Mouse (Mus musculus) MEL (cell line): Measurements from ENCODE around the gene Gm49322. TPM values are rescaled to one million over a fixed set of nuclear protein-coding genes. Genes with fewer than 3 reads are reported as not detected.

Experiments used
- DNase-seq: peaks from one replicate; pipeline ENCODE4 v3.0.0; 2011; ENCODE audit warnings: low read depth, low spot score
- H3K27ac ChIP-seq: 2 replicates; pipeline ENCODE4 v1.5.1; 2012; ENCODE audit warnings: low read depth, mild to moderate bottlenecking, control low read depth, low read length, moderate library complexity; ENCODE audit not compliant: control insufficient read depth
- H3K27me3 ChIP-seq, 2 experiments: fragments of 150-350 bp in 1 of 2; sonication (generic) in 1 of 2; 2 replicates each; pipeline ENCODE4 v1.6.1; 2012; ENCODE audit warnings: low read length in 2 of 2, mild to moderate bottlenecking in 2 of 2, improper control_type of control experiment in 1 of 2, moderate library complexity in 1 of 2; ENCODE audit not compliant: insufficient read depth in 2 of 2, control insufficient read depth in 1 of 2
- H3K36me3 ChIP-seq, 2 experiments: 2 replicates each; pipeline ENCODE4 v1.6.1; 2012 to 2014; ENCODE audit warnings: low read length in 2 of 2, improper control_type of control experiment in 1 of 2, inconsistent platforms in 1 of 2, mild to moderate bottlenecking in 1 of 2; ENCODE audit not compliant: insufficient read depth in 2 of 2, control insufficient read depth in 1 of 2
- H3K4me1 ChIP-seq, 2 experiments: fragments of 150-350 bp in 1 of 2; sonication (generic) in 1 of 2; 2 replicates each; pipeline ENCODE4 v1.6.1; 2012; ENCODE audit warnings: low read length in 2 of 2, improper control_type of control experiment in 1 of 2, mild to moderate bottlenecking in 1 of 2; ENCODE audit not compliant: insufficient read depth in 2 of 2, control insufficient read depth in 1 of 2
- H3K4me3 ChIP-seq, 2 experiments: fragments of 150-350 bp in 1 of 2; sonication (generic) in 1 of 2; 2 replicates each; pipeline ENCODE4 v1.5.1; 2012; ENCODE audit warnings: low read depth in 2 of 2, low read length in 2 of 2, mild to moderate bottlenecking in 2 of 2, moderate library complexity in 2 of 2, control low read depth in 1 of 2, improper control_type of control experiment in 1 of 2; ENCODE audit not compliant: control insufficient read depth in 1 of 2, insufficient read depth in 1 of 2
- H3K79me2 ChIP-seq: 2 replicates; pipeline ENCODE4 v1.6.1; 2012; ENCODE audit warnings: mild to moderate bottlenecking, low read length, moderate library complexity; ENCODE audit not compliant: control insufficient read depth, poor library complexity, insufficient read depth
- H3K9ac ChIP-seq: 2 replicates; pipeline ENCODE4 v1.6.1; 2012; ENCODE audit warnings: low read depth, mild to moderate bottlenecking, control low read depth, low read length, moderate library complexity; ENCODE audit not compliant: control insufficient read depth, poor library complexity, severe bottlenecking
- H3K9me3 ChIP-seq: fragments of 150-350 bp; sonication (generic); replicated peaks from 2 replicates; pipeline ENCODE4 v1.6.1; 2012; ENCODE audit warnings: mild to moderate bottlenecking, low read length, improper control_type of control experiment, moderate library complexity; ENCODE audit not compliant: insufficient read depth
- BHLHE40 ChIP-seq: IDR thresholded peaks from 2 replicates; pipeline ENCODE4 v1.6.1; 2012; ENCODE audit warnings: low read depth, mild to moderate bottlenecking, inconsistent platforms, low read length, improper control_type of control experiment, borderline replicate concordance
- CHD1 ChIP-seq: IDR thresholded peaks from 2 replicates; pipeline ENCODE4 v1.6.1; 2012; ENCODE audit warnings: low read depth, mild to moderate bottlenecking, inconsistent platforms, low read length, improper control_type of control experiment
- CTCF ChIP-seq, 3 experiments: IDR thresholded peaks in 2 of 3; conservative IDR thresholded peaks in 1 of 3; 2 replicates each; pipeline ENCODE4 v1.5.1; 2011 to 2012; ENCODE audit warnings: low read length in 3 of 3, low read depth in 2 of 3, mild to moderate bottlenecking in 2 of 3, improper control_type of control experiment in 1 of 3, inconsistent platforms in 1 of 3, mixed read lengths in 1 of 3, moderate library complexity in 1 of 3; ENCODE audit not compliant: control insufficient read depth in 1 of 3, insufficient read depth in 1 of 3, poor library complexity in 1 of 3, severe bottlenecking in 1 of 3
- ELF1 ChIP-seq: IDR thresholded peaks from 2 replicates; pipeline ENCODE4 v1.6.1; 2014; ENCODE audit warnings: low read depth, mild to moderate bottlenecking, inconsistent platforms, low read length, improper control_type of control experiment, moderate library complexity
- EP300 ChIP-seq, 2 experiments: IDR thresholded peaks; 2 replicates each; pipeline ENCODE4 v1.6.1; 2011; ENCODE audit warnings: improper control_type of control experiment in 2 of 2, low read length in 2 of 2, low read depth in 1 of 2, mild to moderate bottlenecking in 1 of 2
- ETS1 ChIP-seq: IDR thresholded peaks from 2 replicates; pipeline ENCODE4 v1.6.1; 2012; ENCODE audit warnings: low read depth, mild to moderate bottlenecking, inconsistent platforms, low read length, improper control_type of control experiment, moderate library complexity
- GATA1 ChIP-seq: IDR thresholded peaks from 2 replicates; pipeline ENCODE4 v1.6.1; 2011; ENCODE audit warnings: low read depth, low read length, improper control_type of control experiment
- HCFC1 ChIP-seq: IDR thresholded peaks from 2 replicates; pipeline ENCODE4 v1.6.1; 2012; ENCODE audit warnings: low read depth, mild to moderate bottlenecking, inconsistent platforms, low read length, improper control_type of control experiment, moderate library complexity
- JUND ChIP-seq: IDR thresholded peaks from 2 replicates; pipeline ENCODE4 v1.6.1; 2011; ENCODE audit warnings: low read depth, mild to moderate bottlenecking, improper control_type of control experiment, low read length
- KAT2A ChIP-seq: conservative IDR thresholded peaks from 2 replicates; pipeline ENCODE4 v1.6.1; 2012; ENCODE audit warnings: low read depth, low read length, improper control_type of control experiment, inconsistent platforms
- MAFK ChIP-seq: IDR thresholded peaks from 2 replicates; pipeline ENCODE4 v1.6.1; 2011; ENCODE audit warnings: low read depth, mild to moderate bottlenecking, low read length, improper control_type of control experiment, borderline replicate concordance
- MAX ChIP-seq: IDR thresholded peaks from 2 replicates; pipeline ENCODE4 v1.6.1; 2011; ENCODE audit warnings: low read length, improper control_type of control experiment
- MAZ ChIP-seq: IDR thresholded peaks from 2 replicates; pipeline ENCODE4 v1.6.1; 2012; ENCODE audit warnings: low read depth, mild to moderate bottlenecking, inconsistent platforms, low read length, improper control_type of control experiment
- MEF2A ChIP-seq: IDR thresholded peaks from 2 replicates; pipeline ENCODE4 v1.6.1; 2014; ENCODE audit warnings: low read depth, mild to moderate bottlenecking, inconsistent platforms, low read length, improper control_type of control experiment; ENCODE audit not compliant: poor library complexity, insufficient replicate concordance, severe bottlenecking; ENCODE audit errors: extremely low read depth
- MXI1 ChIP-seq: IDR thresholded peaks from 2 replicates; pipeline ENCODE4 v1.6.1; 2011; ENCODE audit warnings: mild to moderate bottlenecking, low read depth, low read length, improper control_type of control experiment
- MYB ChIP-seq: IDR thresholded peaks from 2 replicates; pipeline ENCODE4 v1.6.1; 2011; ENCODE audit warnings: mild to moderate bottlenecking, low read depth, low read length, improper control_type of control experiment
- MYC ChIP-seq: IDR thresholded peaks from 2 replicates; pipeline ENCODE4 v1.6.1; 2011; ENCODE audit warnings: low read depth, mild to moderate bottlenecking, low read length, improper control_type of control experiment, moderate library complexity
- NELFE ChIP-seq: IDR thresholded peaks from 2 replicates; pipeline ENCODE4 v1.6.1; 2011; ENCODE audit warnings: low read depth, low read length, improper control_type of control experiment
- NRF1 ChIP-seq: IDR thresholded peaks from 2 replicates; pipeline ENCODE4 v1.6.1; 2014; ENCODE audit warnings: low read depth, mild to moderate bottlenecking, inconsistent platforms, low read length, improper control_type of control experiment, moderate library complexity; ENCODE audit not compliant: poor library complexity, insufficient read depth, severe bottlenecking
- POLR2A ChIP-seq, 2 experiments: IDR thresholded peaks; 2 replicates each; pipeline ENCODE4 v1.6.1; 2011 to 2012; ENCODE audit warnings: low read length in 2 of 2, mild to moderate bottlenecking in 2 of 2, control low read depth in 1 of 2, improper control_type of control experiment in 1 of 2, low read depth in 1 of 2, moderate library complexity in 1 of 2; ENCODE audit not compliant: control insufficient read depth in 1 of 2, insufficient read depth in 1 of 2, poor library complexity in 1 of 2
- POLR2AphosphoS2 ChIP-seq: IDR thresholded peaks from 2 replicates; pipeline ENCODE4 v1.6.1; 2011; ENCODE audit warnings: low read length, improper control_type of control experiment
- RCOR1 ChIP-seq: IDR thresholded peaks from 2 replicates; pipeline ENCODE4 v1.6.1; 2012; ENCODE audit warnings: low read depth, mild to moderate bottlenecking, inconsistent platforms, low read length, improper control_type of control experiment
- SIN3A ChIP-seq: IDR thresholded peaks from 2 replicates; pipeline ENCODE4 v1.6.1; 2012; ENCODE audit warnings: low read length, improper control_type of control experiment, inconsistent platforms
- TAL1 ChIP-seq: IDR thresholded peaks from 2 replicates; pipeline ENCODE4 v1.6.1; 2012; ENCODE audit warnings: mild to moderate bottlenecking, inconsistent platforms, low read length, moderate library complexity, mixed read lengths
- TBP ChIP-seq: IDR thresholded peaks from 2 replicates; pipeline ENCODE4 v1.8.0; 2011; ENCODE audit warnings: low read depth, low read length, improper control_type of control experiment
- TCF12 ChIP-seq: IDR thresholded peaks from 2 replicates; pipeline ENCODE4 v1.6.1; 2014; ENCODE audit warnings: low read depth, mild to moderate bottlenecking, inconsistent platforms, low read length, improper control_type of control experiment, moderate library complexity
- USF1 ChIP-seq: IDR thresholded peaks from 2 replicates; pipeline ENCODE4 v1.6.1; 2014; ENCODE audit warnings: low read depth, mild to moderate bottlenecking, inconsistent platforms, low read length, improper control_type of control experiment, moderate library complexity
- USF2 ChIP-seq, 2 experiments: IDR thresholded peaks; 2 replicates each; pipeline ENCODE4 v1.6.1; 2011 to 2012; ENCODE audit warnings: improper control_type of control experiment in 2 of 2, low read length in 2 of 2, borderline replicate concordance in 1 of 2, inconsistent platforms in 1 of 2, low read depth in 1 of 2, mild to moderate bottlenecking in 1 of 2; ENCODE audit not compliant: insufficient read depth in 1 of 2
- ZKSCAN1 ChIP-seq: IDR thresholded peaks from 2 replicates; pipeline ENCODE4 v1.6.1; 2012; ENCODE audit warnings: low read depth, mild to moderate bottlenecking, inconsistent platforms, low read length, improper control_type of control experiment, moderate library complexity
- ZMIZ1 ChIP-seq: IDR thresholded peaks from 2 replicates; pipeline ENCODE4 v1.6.1; 2012; ENCODE audit warnings: low read depth, mild to moderate bottlenecking, inconsistent platforms, low read length, improper control_type of control experiment, moderate library complexity
- polyA plus RNA-seq, 2 experiments: library from polyadenylated mRNA; stranded (reverse) in 1 of 2; unstranded in 1 of 2; fragments of >175 nt in 1 of 2; fragments of >200 nt in 1 of 2; gene quantifications; 2 replicates each; pipeline versions ENCODE4 v1.2.1 to v1.2.4; 2012; ENCODE audit warnings: low replicate concordance in 2 of 2, low read depth in 1 of 2; ENCODE audit not compliant: insufficient read length in 2 of 2, insufficient read depth in 1 of 2, missing spikeins in 1 of 2
- total RNA-seq: library from RNA; depleted of rRNA; stranded (reverse); fragments of 300-350 nt; gene quantifications from 2 replicates; pipeline ENCODE4 v1.2.3, GENCODE M21; 2012

The Gm49322 gene
- total and polyA plus RNA-seq, 3 experiments, result 1.8 to 2.1 TPM; not detected in 1

DNA sequence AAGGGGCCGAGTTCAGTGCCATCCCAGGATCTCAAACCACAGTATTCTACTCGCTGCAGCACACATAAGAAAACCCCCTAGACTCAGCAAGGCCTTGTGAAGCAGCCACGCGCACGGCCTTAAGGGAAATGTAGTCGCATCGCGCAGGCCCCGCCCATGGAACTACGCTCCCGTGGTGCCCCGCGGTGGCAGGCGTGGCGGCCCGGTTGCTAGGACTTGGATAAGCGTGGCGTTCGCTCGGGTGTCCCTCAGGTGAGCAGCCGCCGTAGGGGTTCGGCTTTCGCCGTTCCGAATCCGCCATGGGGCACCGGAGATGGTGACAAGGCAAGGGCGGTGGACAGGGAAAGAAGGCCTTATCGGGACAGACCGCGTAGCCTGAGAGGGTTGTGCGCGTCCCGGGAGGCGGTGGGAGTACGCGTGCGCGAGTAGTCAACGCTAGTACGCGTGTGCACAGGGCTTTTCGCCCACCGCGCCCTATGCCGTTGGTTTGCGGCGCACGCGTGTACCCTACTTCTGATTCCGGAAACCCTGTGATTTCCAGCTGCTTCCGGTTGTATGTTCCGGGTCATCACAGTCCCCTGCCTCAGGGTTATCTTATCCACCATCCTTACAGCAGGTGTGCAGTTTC lies 3.0 kb upstream of the Gm49322 start, which contains the start of the genes Scamp4 and Adat3:
Gene Scamp4, plus strand, starts transcription at position 175 of the 628 bp plus-strand sequence.
Gene Adat3, plus strand, starts transcription at position 183 of the 628 bp plus-strand sequence.
- peak; percentile 80; the same call in 1 of the 2 replicates for TF ChIP-seq BHLHE40
- peak; percentile 97 for TF ChIP-seq MXI1
- TF ChIP-seq ZKSCAN1, result no peak
- TF ChIP-seq MAFK, result no peak
- TF ChIP-seq MYC, result peak; percentile 92
- peak; percentile 63 for TF ChIP-seq TAL1
- no peak for TF ChIP-seq MEF2A
- peak; percentile 82 to 94 for TF ChIP-seq POLR2A (IDR thresholded peaks at IDR 0.05; ENCODE audit: control insufficient read depth in 1 of 2, insufficient read depth in 1 of 2, low read depth in 1 of 2, low read length in 2 of 2, poor library complexity in 1 of 2)
- peak; percentile 94 for TF ChIP-seq POLR2AphosphoS2
- TF ChIP-seq TBP, result peak; percentile 79
- peak; percentile 80 for TF ChIP-seq MAX
- TF ChIP-seq USF1, result 0 out of 2 replicates have a peak, but pooled peaks have one; percentile 27
- TF ChIP-seq ZMIZ1, result peak; percentile 85
- TF ChIP-seq CHD1, result no peak
- peak; percentile 86 for TF ChIP-seq NRF1
- peak; percentile 69; the same call in 1 of the 2 replicates for TF ChIP-seq KAT2A
- TF ChIP-seq MAZ, result peak; percentile 51; the same call in 1 of the 2 replicates
- TF ChIP-seq TCF12, result peak; percentile 81
- TF ChIP-seq USF2 (IDR thresholded peaks at IDR 0.05; ENCODE audit: borderline replicate concordance in 1 of 2, insufficient read depth in 1 of 2, low read depth in 1 of 2, low read length in 2 of 2), result no peak
- peak; percentile 94 for TF ChIP-seq NELFE
- TF ChIP-seq ELF1, result peak; percentile 91
- peak; percentile 35 to 75; a peak in 3 of 4 replicates for TF ChIP-seq EP300 (IDR thresholded peaks at IDR 0.05; ENCODE audit: low read depth in 1 of 2, low read length in 2 of 2)
- peak; percentile 95 for TF ChIP-seq SIN3A
- no peak for TF ChIP-seq JUND
- no peak for TF ChIP-seq CTCF (IDR thresholded peaks at IDR 0.05 in 2 of 3, conservative IDR thresholded peaks at IDR 0.05 in 1 of 3; ENCODE audit: control insufficient read depth in 1 of 3, insufficient read depth in 1 of 3, low read depth in 2 of 3, low read length in 3 of 3, poor library complexity in 1 of 3, severe bottlenecking in 1 of 3)
- peak; percentile 72 for TF ChIP-seq MYB
- peak; percentile 76 for TF ChIP-seq GATA1
- TF ChIP-seq ETS1, result peak; percentile 94
- peak; percentile 91 for TF ChIP-seq HCFC1
- peak; percentile 96 for TF ChIP-seq RCOR1
- Histone ChIP-seq H3K4me1 (peaks cover 8 to 17% of the 10 kb centered on the region in 2 experiments), H3K9ac (peak within 1 kb of the TSS; percentile 92)

More for the DNA sequence above, 3.0 kb upstream of the Gm49322 start, which contains the start of the genes Scamp4 and Adat3:
- Histone ChIP-seq H3K27me3 (no peaks in the 10 kb centered on the region), H3K79me2 (peaks cover 37% of the 10 kb centered on the region), H3K27ac (peak within 1 kb of the TSS; percentile 90), H3K36me3 (peaks cover 0 to 15% of the 10 kb centered on the region in 2 experiments; a peak in 2 of 4 replicates), H3K4me3 (peak within 1 kb of the TSS; percentile 78 to 91), H3K9me3 (no peaks in the 10 kb centered on the region)
- DNase-seq, result peak; percentile 98
